Mouse (Mus musculus): Measurements from ENCODE around the gene Ctu2.

- TF ChIP-seq USF1 (IDR thresholded peaks at IDR 0.05; ENCODE audit: low read depth, low read length) (no peak), PAX5 (IDR thresholded peaks at IDR 0.05; ENCODE audit: low read length) (no peak), GABPA (IDR thresholded peaks at IDR 0.05; ENCODE audit: insufficient replicate concordance, low read depth, low read length) (no peak), CTCF (conservative IDR thresholded peaks at IDR 0.05 in 1 of 2, IDR thresholded peaks at IDR 0.05 in 1 of 2; ENCODE audit: low read depth in 2 of 2, low read length in 2 of 2) (peak; percentile 24 to 39; a peak in 3 of 4 replicates), JUND (conservative IDR thresholded peaks at IDR 0.05; ENCODE audit: low read depth, low read length) (no peak), POLR2A (IDR thresholded peaks at IDR 0.05; ENCODE audit: low read depth, low read length) (no peak), CHD2 (IDR thresholded peaks at IDR 0.05; ENCODE audit: low read length) (no peak), EP300 (IDR thresholded peaks at IDR 0.05; ENCODE audit: low read length) (no peak), MAZ (IDR thresholded peaks at IDR 0.05; ENCODE audit: low read depth, low read length) (no peak)
These were observed 40.6 kb upstream of the Ctu2 start for GRCm38 (mm10) chr8:122435375-122435774.

Measured in CH12.LX (cell line).